Mouse (Mus musculus): ENCODE data around the gene Gm45785. TPM values are rescaled to one million over a fixed set of nuclear protein-coding genes. Genes with fewer than 3 reads are reported as not detected.

Gene Gm45785
- polyA plus RNA-seq, 1 experiment from 2014 or later = not detected

DNA sequence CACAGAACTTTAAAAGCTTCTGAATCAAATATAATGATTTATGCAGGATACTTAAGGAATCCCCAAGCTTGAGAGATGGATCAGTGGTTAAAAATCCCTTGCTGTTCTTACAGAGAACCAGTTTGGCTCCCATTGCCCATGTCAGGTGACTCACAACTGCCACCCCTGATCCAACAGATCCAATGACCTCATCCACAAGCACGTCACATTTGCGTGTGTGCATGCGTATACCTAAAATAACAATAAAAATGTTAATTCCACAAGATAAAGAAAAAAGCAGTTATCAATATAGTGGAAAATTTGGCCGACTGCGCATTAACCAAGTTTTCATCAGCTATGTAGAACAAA lies 34.9 kb downstream of the Gm45785 start:
- Histone ChIP-seq H3K27ac (peak overlapping the region; percentile 90), H3K4me2 (replicated peaks) (peak overlapping the region; percentile 70), H3K4me1 (replicated peaks) (peaks cover 20% of the 10 kb centered on the region; the same call in 1 of the 2 replicates), H3K9ac (replicated peaks) (peak overlapping the region; percentile 82), H3K27me3 (no peaks in the 10 kb centered on the region), H3K36me3 (0 out of 2 replicates have a peak, but pooled peaks cover 9% of the 10 kb centered on the region), H3K9me3 (no peaks in the 10 kb centered on the region), H3K4me3 (replicated peaks) (peak overlapping the region; percentile 66)
- ATAC-seq = peak; percentile 71
- 46% methylated on average over 5 of the region's 5 CpGs for WGBS

DNA sequence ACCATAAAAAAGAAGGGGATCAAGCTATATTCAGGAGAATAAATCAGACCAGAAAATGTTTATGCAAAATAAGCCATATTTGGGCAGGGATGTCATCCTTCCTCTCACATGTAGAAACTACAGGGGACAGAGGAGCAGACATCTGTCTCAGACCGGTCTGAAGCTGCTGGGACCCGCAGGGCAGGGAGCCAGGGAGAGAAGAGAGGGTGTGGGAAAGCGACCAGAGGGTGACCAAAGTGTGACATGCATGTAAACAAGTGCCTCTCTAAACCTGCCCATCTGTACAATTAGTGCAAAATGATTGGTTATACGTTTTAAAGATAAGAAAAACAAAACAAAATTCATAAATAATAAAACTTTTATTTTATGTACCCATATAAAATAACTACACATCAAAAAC lies 36.0 kb downstream of the Gm45785 start:
- Histone ChIP-seq H3K27me3 (no peaks in the 10 kb centered on the region), H3K27ac (no peak overlapping the region), H3K4me1 (replicated peaks) (peaks cover 20% of the 10 kb centered on the region; the same call in 1 of the 2 replicates), H3K36me3 (0 out of 2 replicates have a peak, but pooled peaks cover 9% of the 10 kb centered on the region), H3K9ac (replicated peaks) (no peak overlapping the region), H3K4me2 (replicated peaks) (peak overlapping the region; percentile 37), H3K4me3 (replicated peaks) (no peak overlapping the region), H3K9me3 (no peaks in the 10 kb centered on the region)
- 66% methylated on average over 4 of the region's 4 CpGs for WGBS
- no peak for ATAC-seq

- H3K4me2 ChIP-seq (replicated peaks) = no peak overlapping the region
These were observed 43.3 kb downstream of the Gm45785 start for GRCm38 (mm10) chr7:140812850-140813249.

GRCm38 (mm10) chr7:140811714-140812113 lies 44.4 kb downstream of the Gm45785 start:
- ATAC-seq = no peak
- Histone ChIP-seq H3K4me3 (replicated peaks) (no peak overlapping the region), H3K4me2 (replicated peaks) (no peak overlapping the region), H3K27me3 (no peaks in the 10 kb centered on the region), H3K9ac (replicated peaks) (no peak overlapping the region), H3K9me3 (no peaks in the 10 kb centered on the region), H3K36me3 (peaks cover 36% of the 10 kb centered on the region), H3K4me1 (replicated peaks) (no peaks in the 10 kb centered on the region), H3K27ac (no peak overlapping the region)
- 77% methylated on average over 13 of the region's 13 CpGs for WGBS

More at GRCm38 (mm10) chr7:140812850-140813249, 43.3 kb downstream of the Gm45785 start:
- Histone ChIP-seq H3K4me1 (replicated peaks) (0 out of 2 replicates have a peak, but pooled peaks cover 3% of the 10 kb centered on the region), H3K27me3 (no peaks in the 10 kb centered on the region), H3K27ac (no peak overlapping the region), H3K9ac (replicated peaks) (no peak overlapping the region), H3K4me3 (replicated peaks) (no peak overlapping the region), H3K36me3 (peaks cover 35% of the 10 kb centered on the region), H3K9me3 (no peaks in the 10 kb centered on the region)
- no peak for ATAC-seq
- WGBS = 93% methylated on average over 12 of the region's 12 CpGs

GRCm38 (mm10) chr7:140810496-140810895 lies 45.6 kb downstream of the Gm45785 start:
- Histone ChIP-seq H3K4me2 (replicated peaks) (no peak overlapping the region), H3K27me3 (no peaks in the 10 kb centered on the region), H3K4me1 (replicated peaks) (no peaks in the 10 kb centered on the region), H3K4me3 (replicated peaks) (no peak overlapping the region), H3K9me3 (no peaks in the 10 kb centered on the region), H3K9ac (replicated peaks) (no peak overlapping the region), H3K36me3 (peaks cover 38% of the 10 kb centered on the region), H3K27ac (no peak overlapping the region)
- WGBS = 93% methylated on average over 6 of the region's 6 CpGs
- ATAC-seq = no peak

- H3K27me3 ChIP-seq = no peaks in the 10 kb centered on the region
- H3K4me2 ChIP-seq (replicated peaks) = no peak overlapping the region
- no peak overlapping the region for H3K27ac ChIP-seq
- no peak overlapping the region for H3K9ac ChIP-seq (replicated peaks)
- peaks cover 12% of the 10 kb centered on the region for H3K36me3 ChIP-seq
- ATAC-seq = no peak
- WGBS = 9% methylated on average over 1 of the region's 1 CpGs
- no peak overlapping the region for H3K4me3 ChIP-seq (replicated peaks)
- no peaks in the 10 kb centered on the region for H3K9me3 ChIP-seq
- no peaks in the 10 kb centered on the region for H3K4me1 ChIP-seq (replicated peaks)
These were observed 50.4 kb downstream of the Gm45785 start for GRCm38 (mm10) chr7:140805704-140806103.

DNA sequence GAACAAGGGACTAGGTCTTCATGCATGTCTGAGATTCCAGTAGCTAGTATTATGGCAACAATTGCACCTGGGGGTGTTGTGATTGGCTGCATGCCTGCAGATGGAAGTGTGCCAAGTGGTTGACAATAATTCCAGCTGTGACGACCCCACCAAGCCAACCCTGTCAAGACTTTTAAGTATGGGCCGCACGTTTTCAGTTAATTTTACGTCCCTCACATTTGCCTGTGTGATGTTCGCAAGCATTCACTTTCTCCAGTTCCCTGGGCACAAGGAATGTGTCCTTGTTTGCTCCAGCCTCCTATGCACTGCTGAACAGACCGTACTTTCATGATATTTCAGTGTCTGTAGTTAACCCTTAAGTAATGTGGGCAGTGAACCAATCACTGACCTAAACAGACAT lies 53.5 kb downstream of the Gm45785 start:
- Histone ChIP-seq H3K9ac (replicated peaks) (no peak overlapping the region), H3K4me2 (replicated peaks) (no peak overlapping the region), H3K27ac (no peak overlapping the region), H3K27me3 (no peaks in the 10 kb centered on the region), H3K4me3 (replicated peaks) (no peak overlapping the region), H3K4me1 (replicated peaks) (no peaks in the 10 kb centered on the region), H3K36me3 (peaks cover 8% of the 10 kb centered on the region; the same call in 1 of the 2 replicates), H3K9me3 (no peaks in the 10 kb centered on the region)
- ATAC-seq = no peak
- 76% methylated on average over 6 of the region's 6 CpGs for WGBS

DNA sequence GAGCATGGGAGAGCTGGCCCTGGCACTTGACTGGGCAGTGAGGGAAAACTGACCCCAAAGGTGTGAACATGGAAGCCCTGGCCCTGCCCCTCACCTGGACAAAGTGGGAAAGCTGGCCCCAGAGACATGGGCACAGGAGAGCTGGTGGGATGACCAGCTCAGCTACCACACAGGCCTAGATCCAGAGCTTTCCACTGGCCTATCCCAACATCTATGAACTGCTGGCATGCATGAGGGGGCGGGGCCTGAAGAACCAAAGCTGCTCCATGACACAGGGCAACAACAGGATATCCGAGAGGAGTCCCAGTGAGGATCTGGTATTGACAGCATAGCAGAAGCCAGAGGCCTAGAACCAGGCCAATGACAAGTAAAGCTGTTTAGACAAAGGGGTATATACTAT lies 57.9 kb downstream of the Gm45785 start:
- H3K27ac ChIP-seq = no peak overlapping the region
- 67% methylated on average over 2 of the region's 2 CpGs for WGBS
- no peaks in the 10 kb centered on the region for H3K27me3 ChIP-seq
- H3K4me1 ChIP-seq (replicated peaks) = no peaks in the 10 kb centered on the region
- no peak overlapping the region for H3K9ac ChIP-seq (replicated peaks)
- no peak for ATAC-seq
- H3K36me3 ChIP-seq = no peaks in the 10 kb centered on the region
- no peak overlapping the region for H3K4me3 ChIP-seq (replicated peaks)
- no peak overlapping the region for H3K4me2 ChIP-seq (replicated peaks)
- H3K9me3 ChIP-seq = no peaks in the 10 kb centered on the region

DNA sequence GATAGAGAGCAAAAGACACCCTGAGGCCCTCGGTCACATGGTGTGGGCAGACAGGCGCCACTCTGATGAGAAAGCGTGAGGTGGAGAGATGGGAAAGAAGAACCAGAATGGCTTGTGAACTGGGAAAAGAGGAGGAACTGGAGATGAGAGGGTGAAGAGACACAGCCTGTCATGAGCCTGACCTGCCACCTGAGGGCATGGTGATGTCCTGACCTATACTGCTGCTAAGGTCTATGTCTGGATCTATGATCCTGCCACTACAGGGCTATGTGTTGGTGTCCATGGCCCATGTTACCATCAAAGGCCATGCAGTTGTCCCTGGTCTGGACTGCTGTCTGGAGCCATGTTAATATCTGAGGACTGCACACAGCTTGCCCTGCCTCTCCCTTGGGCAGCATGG lies 58.5 kb downstream of the Gm45785 start:
- no peaks in the 10 kb centered on the region for H3K27me3 ChIP-seq
- H3K4me2 ChIP-seq (replicated peaks) = no peak overlapping the region
- no peak for ATAC-seq
- H3K27ac ChIP-seq = no peak overlapping the region
- no peaks in the 10 kb centered on the region for H3K4me1 ChIP-seq (replicated peaks)
- H3K9ac ChIP-seq (replicated peaks) = no peak overlapping the region
- no peaks in the 10 kb centered on the region for H3K36me3 ChIP-seq
- 93% methylated on average over 3 of the region's 3 CpGs for WGBS
- H3K4me3 ChIP-seq (replicated peaks) = no peak overlapping the region
- no peaks in the 10 kb centered on the region for H3K9me3 ChIP-seq

- ATAC-seq = no peak
- Histone ChIP-seq H3K9ac (replicated peaks) (no peak overlapping the region), H3K4me2 (replicated peaks) (no peak overlapping the region), H3K27ac (no peak overlapping the region), H3K27me3 (no peaks in the 10 kb centered on the region), H3K9me3 (peaks cover 4% of the 10 kb centered on the region; the same call in 1 of the 2 replicates), H3K36me3 (no peaks in the 10 kb centered on the region), H3K4me1 (replicated peaks) (no peaks in the 10 kb centered on the region), H3K4me3 (replicated peaks) (no peak overlapping the region)
- WGBS = 75% methylated on average over 4 of the region's 4 CpGs
These were observed 62.6 kb downstream of the Gm45785 start for GRCm38 (mm10) chr7:140793541-140793940.

GRCm38 (mm10) chr7:140788053-140788435 lies 68.1 kb downstream of the Gm45785 start:
- Histone ChIP-seq H3K9ac (replicated peaks) (no peak overlapping the region), H3K4me2 (replicated peaks) (no peak overlapping the region), H3K9me3 (peaks cover 4% of the 10 kb centered on the region; the same call in 1 of the 2 replicates), H3K4me3 (replicated peaks) (no peak overlapping the region), H3K36me3 (no peaks in the 10 kb centered on the region), H3K27ac (no peak overlapping the region), H3K27me3 (no peaks in the 10 kb centered on the region), H3K4me1 (replicated peaks) (no peaks in the 10 kb centered on the region)
- ATAC-seq = no peak
- 92% methylated on average over 7 of the region's 7 CpGs for WGBS

DNA sequence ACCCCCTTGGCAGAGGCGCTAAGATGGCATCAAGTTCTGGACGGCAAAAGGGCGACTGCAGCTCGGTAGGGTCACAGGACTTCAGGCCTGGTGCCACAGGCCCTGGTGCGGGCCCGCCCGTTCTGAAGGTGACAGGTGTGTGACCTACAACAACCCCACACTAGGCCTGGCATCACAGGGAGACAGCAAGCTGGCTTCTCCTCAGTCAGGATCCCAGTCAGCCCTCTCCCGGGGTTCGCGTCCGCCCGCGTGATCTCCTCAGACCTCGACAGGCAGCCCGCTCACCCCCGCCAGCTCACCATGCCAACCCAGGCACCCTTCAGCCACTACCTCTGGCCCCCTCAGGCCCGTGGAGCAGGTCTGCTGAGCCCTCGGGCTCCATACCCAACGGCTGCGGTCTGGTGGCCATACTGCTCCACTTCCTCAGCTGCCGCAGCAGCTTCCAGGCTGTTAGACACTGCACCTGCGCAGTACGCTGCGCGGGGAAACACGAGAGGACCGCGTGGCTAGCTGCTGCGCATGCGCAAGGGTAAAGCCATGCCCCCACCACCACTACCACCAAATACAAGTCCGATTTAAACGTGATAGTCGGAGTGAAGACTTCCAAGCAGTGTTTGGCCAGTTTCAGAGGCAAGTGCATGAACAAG lies 68.6 kb downstream of the Gm45785 start, which contains the start of gene Syce1:
Gene Syce1, minus strand, starts transcription at position 447 of the 647 bp plus-strand sequence.
- no peak within 1 kb of the TSS for H3K4me2 ChIP-seq (replicated peaks)
- H3K36me3 ChIP-seq = no peaks in the 10 kb centered on the region

DNA sequence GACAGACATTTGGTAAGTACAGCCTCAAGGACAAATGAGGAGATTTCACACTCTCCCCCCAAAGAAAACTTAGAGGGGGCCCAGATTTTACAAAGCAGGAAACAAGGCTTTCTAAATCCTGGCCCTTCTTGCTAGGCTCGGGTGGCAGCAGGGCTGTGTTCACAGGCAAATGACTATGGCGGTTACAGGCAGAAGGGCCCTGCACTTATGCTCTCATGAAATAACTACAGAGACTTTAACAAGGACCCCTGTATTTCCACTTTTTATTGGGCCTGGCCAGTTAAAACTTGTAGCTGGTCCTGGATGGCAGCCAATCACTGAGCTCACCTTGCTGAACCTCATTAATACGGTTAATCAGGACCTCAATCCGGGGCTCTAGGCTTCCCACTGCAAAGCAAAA lies 75.6 kb downstream of the Gm45785 start:
- Histone ChIP-seq H3K27ac (no peak overlapping the region), H3K27me3 (no peaks in the 10 kb centered on the region), H3K36me3 (no peaks in the 10 kb centered on the region), H3K4me3 (replicated peaks) (no peak overlapping the region), H3K9ac (replicated peaks) (no peak overlapping the region), H3K9me3 (no peaks in the 10 kb centered on the region), H3K4me1 (replicated peaks) (no peaks in the 10 kb centered on the region), H3K4me2 (replicated peaks) (no peak overlapping the region)
- 82% methylated on average over 4 of the region's 4 CpGs for WGBS
- ATAC-seq = no peak

More for the DNA sequence above, 68.6 kb downstream of the Gm45785 start, which contains the start of gene Syce1:
- Histone ChIP-seq H3K4me3 (replicated peaks) (no peak within 1 kb of the TSS), H3K9ac (replicated peaks) (no peak within 1 kb of the TSS), H3K27me3 (no peaks in the 10 kb centered on the region), H3K4me1 (replicated peaks) (no peaks in the 10 kb centered on the region), H3K27ac (no peak within 1 kb of the TSS), H3K9me3 (peaks cover 4% of the 10 kb centered on the region; the same call in 1 of the 2 replicates)
- WGBS = 84% methylated on average over 33 of the region's 33 CpGs
- no peak for ATAC-seq
